24 mouse cellular contexts compared by ENCODE assay signal in genomic region chr10:95683735-95684134, GRCm38 (mm10). TPM values are rescaled to one million over a fixed set of nuclear protein-coding genes. Genes with fewer than 3 reads are reported as not detected.
"Had no signal": no experiment of that assay in that cellular context is flagged by ENCODE, and none has a peak within 500 bp of the region (broad histone marks: within the 10 kb centered on the region; RNA-seq: fewer than 3 reads in every experiment).

No protein-coding gene starts in this region.

- H3K36me3 ChIP-seq: neural tube, embryonic 13.5 days; neural tube, embryonic 15.5 days; stomach, embryonic 15.5 days had no signal

- H3K4me3 ChIP-seq: neural tube, embryonic 13.5 days; neural tube, embryonic 15.5 days; stomach, embryonic 15.5 days had no signal

- H3K27me3 ChIP-seq: neural tube, embryonic 13.5 days; neural tube, embryonic 15.5 days; stomach, embryonic 15.5 days had no signal

- DNase-seq: retina, postnatal 1 day; right cerebral cortex, adult 18-20 months; right cerebral cortex, postnatal 14 days; right cerebral cortex, postnatal 25 days; right cerebral cortex, postnatal 4 days; spleen, adult 18-20 months; thymus, adult 18-20 months; thymus, adult 2 months; thymus, postnatal 14 days; thymus, postnatal 25 days; thymus, postnatal 36 days; thymus, postnatal 4 days had no signal

RNA-seq across cellular contexts. Expression of gene Anapc15-ps, which starts 10.5 kb away (rescaled TPM):
- total RNA-seq: neutrophil, adult 5-6 weeks had no signal
- polyA plus RNA-seq: neural tube, embryonic 13.5 days; neural tube, embryonic 14.5 days; neural tube, embryonic 15.5 days; small intestine, adult 2 months; spleen, adult 2 months; stomach, embryonic 14.5 days; stomach, embryonic 16.5 days; stomach, postnatal 0 days; testis, adult 2 months; thymus, adult 2 months; thymus, postnatal 0 days had no signal
